Mouse (Mus musculus) bone marrow macrophage, adult 2 months (primary cell): ENCODE measurements around the gene Sp7.

Source experiments
- CTCF ChIP-seq: IDR thresholded peaks from 2 replicates; pipeline ENCODE4 v1.5.1; 2012; ENCODE audit warnings: low read depth, mild to moderate bottlenecking, low read length, moderate library complexity
- POLR2A ChIP-seq: IDR thresholded peaks from 2 replicates; pipeline ENCODE4 v1.6.1; 2012; ENCODE audit warnings: mild to moderate bottlenecking, low read depth, low read length, borderline replicate concordance

DNA sequence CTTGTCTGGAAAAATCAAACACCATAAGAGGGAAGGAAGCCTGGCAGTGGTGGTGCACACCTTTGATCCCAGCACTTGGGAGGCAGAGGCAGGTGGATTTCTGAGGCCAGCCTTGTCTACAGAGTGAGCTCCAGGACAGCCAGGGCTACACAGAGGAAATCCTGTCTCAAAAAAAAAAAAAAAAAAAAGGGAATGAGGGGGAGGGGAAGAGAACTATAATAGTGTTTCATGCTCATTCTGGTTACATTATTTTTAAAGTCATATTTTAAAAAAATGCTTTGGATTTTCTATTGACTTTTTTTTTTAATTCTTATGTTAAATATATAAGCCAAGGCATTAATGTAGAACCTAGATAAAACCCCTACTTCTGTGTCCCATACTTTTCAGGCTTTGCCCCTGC, 46.7 kb upstream of the Sp7 start:
- TF ChIP-seq CTCF (no peak), POLR2A (no peak)
